Mouse (Mus musculus) ES-Bruce4 (cell line): ENCODE results near the gene Il2rb.

Source experiments
- CTCF ChIP-seq: IDR thresholded peaks from one replicate; pipeline ENCODE4 v1.8.1; 2011; ENCODE audit warnings: low read depth, low read length
- POLR2A ChIP-seq: IDR thresholded peaks from one replicate; pipeline ENCODE4 v1.8.1; 2011; ENCODE audit warnings: low read length; ENCODE audit not compliant: insufficient read depth

DNA sequence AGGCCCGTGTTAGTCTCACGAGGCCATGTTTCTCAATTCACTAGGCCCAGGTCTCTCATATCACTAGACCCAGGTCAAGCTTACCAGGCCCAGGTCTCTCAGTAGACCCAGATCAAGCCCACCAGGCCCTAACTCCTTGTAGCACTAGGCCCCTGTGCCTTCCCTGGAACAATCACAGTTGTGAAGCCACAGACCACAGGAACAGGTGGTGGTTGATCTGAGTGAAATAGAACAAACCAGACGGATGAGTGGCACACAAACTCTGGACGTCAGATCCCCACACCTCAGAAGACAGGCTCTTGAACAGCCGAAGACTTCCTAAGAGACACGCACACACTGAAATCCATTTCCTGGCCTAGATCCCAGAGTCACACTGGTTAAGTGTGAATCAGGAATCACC is 15.7 kb upstream of the Il2rb start:
- TF ChIP-seq CTCF (no peak), POLR2A (no peak)
